Mouse (Mus musculus): Measurements from ENCODE around the gene Iars2. TPM values are rescaled to one million over a fixed set of nuclear protein-coding genes. Genes with fewer than 3 reads are reported as not detected.
A peak's percentile ranks its signal among the peaks of the same experiment; 100 is the strongest.
"Not testable (repeated sequence)": the region's sequence is repeated elsewhere in the genome, so short reads cannot be mapped to it uniquely, and the experiment has no call there.

Iars2 gene
- total RNA-seq, 2 experiments from 2014 or later: 70.8 to 73.1 TPM

- no peak for DNase-seq (ENCODE audit: low spot score)
- intact Hi-C loops (cut with DNase I): no loop called here
These were observed 4.9 kb upstream of the Iars2 start for GRCm38 (mm10) chr1:185334136-185334535.

- intact Hi-C loops (cut with DNase I): no loop called here
- no peak for DNase-seq (ENCODE audit: low spot score)
These were observed 4.5 kb upstream of the Iars2 start for GRCm38 (mm10) chr1:185333651-185334050.

DNA sequence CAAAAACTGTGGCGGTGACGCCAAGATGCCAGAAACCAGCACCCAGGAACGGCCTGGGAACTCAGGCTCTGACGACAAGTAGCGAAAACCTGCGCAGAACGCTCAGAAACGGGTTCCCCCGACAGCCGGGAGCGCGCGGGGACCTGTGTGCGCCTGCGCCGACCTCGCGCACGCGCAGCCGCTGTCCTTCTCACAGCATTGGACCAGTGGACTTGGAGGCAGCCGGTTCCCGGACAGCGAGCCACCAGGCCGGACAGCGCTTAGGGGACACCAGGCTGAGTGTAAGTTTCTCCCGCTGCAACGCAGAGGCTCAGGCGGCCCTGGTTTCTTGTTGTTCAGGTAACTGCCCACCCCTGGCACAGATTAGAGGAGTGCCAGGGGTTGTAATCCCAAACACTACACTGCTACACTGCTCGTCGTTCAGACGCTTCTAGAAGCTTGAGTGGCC, 2.8 kb upstream of the Iars2 start, which contains the start of gene Bpnt1:
Gene Bpnt1 (plus strand): TSS at position 167 of the 448 bp plus-strand sequence.
- DNase-seq (ENCODE audit: low spot score): peak; percentile 86
- intact Hi-C loops (cut with DNase I): loop anchor here (2.0 kb wide), 1 partner anchor 31 kb away; the partner anchor contains the start of gene Eprs

- intact Hi-C loops (cut with DNase I): loop anchor here (2.0 kb wide), 1 partner anchor 31 kb away; the partner anchor contains the start of gene Eprs
These were observed 2.2 kb upstream of the Iars2 start for GRCm38 (mm10) chr1:185331364-185331763.

GRCm38 (mm10) chr1:185329851-185330250, 655 bp upstream of the Iars2 start:
- no peak for DNase-seq (ENCODE audit: low spot score)
- intact Hi-C loops (cut with DNase I): loop anchor here (2.0 kb wide), 1 partner anchor 33 kb away; the partner anchor contains the start of gene Eprs

More at GRCm38 (mm10) chr1:185331364-185331763, 2.2 kb upstream of the Iars2 start:
- DNase-seq (ENCODE audit: low spot score): no peak

GRCm38 (mm10) chr1:185327754-185328345, 1.3 kb downstream of the Iars2 start:
- DNase-seq (ENCODE audit: low spot score); intact Hi-C loops (cut with DNase I): not testable (repeated sequence)

DNA sequence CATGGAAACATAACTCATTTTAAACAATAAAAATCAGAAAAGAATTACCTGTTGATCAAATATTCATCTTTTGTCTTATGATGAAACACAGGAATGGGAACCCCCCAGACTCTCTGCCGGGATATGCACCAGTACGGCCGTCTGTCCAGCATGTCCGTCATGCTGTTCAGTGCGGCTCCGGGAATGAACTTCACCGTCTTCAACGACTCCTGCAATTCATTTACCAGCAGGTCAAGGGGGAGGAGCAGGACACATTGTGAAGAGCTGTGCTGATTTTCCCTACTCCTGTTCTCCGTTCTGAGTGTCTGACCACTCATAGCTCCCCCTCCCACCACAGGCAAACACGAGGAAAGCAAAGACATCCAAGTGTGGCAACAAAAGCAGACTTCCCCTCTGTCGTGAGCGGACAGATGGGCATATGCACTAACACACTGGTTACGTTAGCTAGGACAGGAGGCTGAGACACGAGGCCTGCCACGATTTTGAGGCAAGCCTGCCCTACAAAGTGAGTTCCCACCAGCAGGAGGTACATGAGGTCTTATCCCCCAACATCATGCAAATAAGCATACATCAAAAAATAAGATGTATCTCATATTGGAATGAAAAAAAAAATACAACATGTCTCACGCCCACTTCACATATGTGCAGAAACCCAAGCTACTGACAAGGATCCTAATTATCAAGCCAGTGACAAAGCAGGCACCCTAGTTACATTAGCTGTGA, 13.2 kb downstream of the Iars2 start:
- DNase-seq (ENCODE audit: low spot score): no peak
- intact Hi-C loops (cut with DNase I): no loop called here

DNA sequence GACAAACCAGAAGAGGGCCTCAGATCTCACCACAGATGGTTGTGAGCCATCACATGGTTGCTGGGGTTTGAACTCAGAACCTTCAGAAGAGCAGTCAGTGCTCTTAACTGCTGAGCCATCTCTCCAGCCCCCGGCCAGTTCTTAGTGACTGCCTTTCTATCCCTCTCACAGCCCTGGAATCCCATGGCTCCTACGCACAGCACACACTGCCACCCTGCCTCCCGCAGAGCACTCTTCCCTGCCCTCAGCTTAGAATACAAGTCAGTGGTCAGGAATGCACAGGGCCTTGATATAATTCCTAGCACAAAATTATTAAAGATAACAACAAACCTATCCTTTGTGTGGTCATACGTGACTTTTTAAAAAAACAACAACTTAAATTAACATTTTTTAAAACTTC, 14.7 kb downstream of the Iars2 start:
- DNase-seq (ENCODE audit: low spot score): no peak
- intact Hi-C loops (cut with DNase I): no loop called here

- no peak for DNase-seq (ENCODE audit: low spot score)
These were observed 17.2 kb downstream of the Iars2 start for GRCm38 (mm10) chr1:185311949-185312348.

GRCm38 (mm10) chr1:185308908-185309307, 20.3 kb downstream of the Iars2 start:
- DNase-seq (ENCODE audit: low spot score): no peak
- intact Hi-C loops (cut with DNase I): no loop called here

More at GRCm38 (mm10) chr1:185311949-185312348, 17.2 kb downstream of the Iars2 start:
- intact Hi-C loops (cut with DNase I): no loop called here

- intact Hi-C loops (cut with DNase I): no loop called here
- DNase-seq (ENCODE audit: low spot score): no peak
These were observed 20.9 kb downstream of the Iars2 start for GRCm38 (mm10) chr1:185308334-185308733.

DNA sequence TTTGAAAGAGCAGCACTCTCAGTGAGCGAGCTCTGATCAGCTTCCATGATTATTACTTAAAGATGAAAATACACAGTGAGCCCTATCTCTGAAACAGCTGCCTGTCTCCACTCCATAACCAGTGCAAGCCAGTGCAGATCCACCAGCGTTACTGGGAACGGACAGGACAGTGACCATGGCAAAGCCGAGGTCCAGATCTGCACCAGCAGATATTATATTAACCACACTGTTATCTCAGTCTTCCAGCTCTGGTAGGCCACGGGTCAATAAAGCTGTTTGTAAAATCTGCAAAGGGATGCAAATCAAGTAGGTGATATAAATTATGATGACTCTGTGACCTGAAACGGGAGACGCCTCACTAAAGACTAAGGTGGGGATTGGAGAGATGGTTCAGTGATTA, 21.6 kb downstream of the Iars2 start:
- no peak for DNase-seq (ENCODE audit: low spot score)
- intact Hi-C loops (cut with DNase I): no loop called here

DNA sequence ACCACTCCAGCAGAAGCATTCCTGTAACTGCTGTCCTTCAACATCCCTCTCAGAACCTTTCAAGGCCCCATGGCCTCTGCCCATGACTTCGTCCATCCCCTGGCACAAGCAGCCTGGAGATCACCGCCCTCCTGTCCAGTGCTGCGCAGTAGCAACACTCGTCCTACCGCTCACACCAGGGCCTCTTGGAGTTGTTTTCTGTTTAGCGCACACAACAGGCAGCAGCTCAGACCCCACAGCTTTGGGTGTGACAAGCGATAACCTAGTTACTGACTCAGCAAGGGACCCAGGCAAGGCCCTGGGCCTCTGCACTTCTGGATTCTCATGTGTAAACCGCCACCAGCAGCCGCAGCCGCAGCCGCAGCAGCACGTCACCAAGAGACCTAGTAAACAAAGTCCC, 22.4 kb downstream of the Iars2 start:
- no peak for DNase-seq (ENCODE audit: low spot score)
- intact Hi-C loops (cut with DNase I): no loop called here

GRCm38 (mm10) chr1:185302816-185303215, 26.4 kb downstream of the Iars2 start:
- intact Hi-C loops (cut with DNase I): no loop called here
- DNase-seq (ENCODE audit: low spot score): no peak

- DNase-seq (ENCODE audit: low spot score): no peak
- intact Hi-C loops (cut with DNase I): no loop called here
These were observed 30.7 kb downstream of the Iars2 start for GRCm38 (mm10) chr1:185298496-185298895.

DNA sequence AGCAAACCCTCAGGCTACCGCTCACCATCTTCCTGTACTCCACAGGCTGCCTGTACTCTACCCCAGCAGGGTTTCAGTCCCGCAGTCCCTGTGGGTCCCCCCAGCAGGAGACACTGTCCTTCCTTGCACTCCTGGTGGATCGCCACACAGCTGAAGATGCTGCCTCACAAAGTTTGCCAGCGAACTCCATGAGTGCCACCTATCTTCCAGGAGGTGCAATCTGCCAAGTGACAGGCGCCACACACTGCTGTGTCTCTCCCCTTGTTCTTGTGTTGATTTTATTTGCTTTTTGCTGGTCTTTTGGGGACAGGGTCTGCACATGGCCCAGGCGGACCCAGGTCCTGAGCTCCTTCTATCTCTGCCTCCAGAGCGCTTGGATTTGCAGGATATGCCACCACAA, 32.3 kb downstream of the Iars2 start:
- no peak for DNase-seq (ENCODE audit: low spot score)
- intact Hi-C loops (cut with DNase I): no loop called here

DNA sequence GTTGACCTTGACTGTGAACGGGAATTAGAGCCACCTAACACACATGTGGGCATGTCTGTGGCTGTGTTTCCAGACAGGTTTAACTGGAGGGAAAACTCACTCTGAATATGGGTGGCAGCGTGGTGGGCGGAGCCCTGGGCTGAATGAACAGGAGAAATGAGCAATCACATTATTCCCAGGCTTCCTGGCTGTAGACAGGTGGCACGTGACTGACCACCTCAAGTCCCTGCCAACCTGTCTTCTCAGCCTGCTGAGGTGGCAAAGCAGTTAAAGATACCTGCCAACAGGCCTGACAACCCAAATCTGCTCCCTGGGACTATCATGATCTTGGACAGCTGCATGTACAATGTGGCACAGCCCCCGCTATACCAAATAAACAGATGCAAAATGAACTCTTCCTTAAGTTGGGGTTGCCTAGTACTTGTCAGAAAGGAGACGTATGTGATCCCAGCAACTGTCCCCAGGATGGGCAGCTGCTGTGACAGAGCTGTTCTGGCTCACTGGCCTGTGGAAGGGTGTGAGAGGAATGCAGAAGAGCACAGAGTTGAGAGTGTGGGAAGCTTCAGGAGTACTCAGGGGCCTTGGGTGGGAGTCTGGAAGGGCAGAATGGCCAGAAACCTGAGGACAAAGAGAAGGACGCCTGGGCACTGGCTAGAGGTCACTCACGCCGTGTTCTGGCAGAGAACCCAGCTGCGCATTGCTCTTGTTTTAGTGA, 36.4 kb downstream of the Iars2 start:
- intact Hi-C loops (cut with DNase I): no loop called here
- DNase-seq (ENCODE audit: low spot score): no peak

DNA sequence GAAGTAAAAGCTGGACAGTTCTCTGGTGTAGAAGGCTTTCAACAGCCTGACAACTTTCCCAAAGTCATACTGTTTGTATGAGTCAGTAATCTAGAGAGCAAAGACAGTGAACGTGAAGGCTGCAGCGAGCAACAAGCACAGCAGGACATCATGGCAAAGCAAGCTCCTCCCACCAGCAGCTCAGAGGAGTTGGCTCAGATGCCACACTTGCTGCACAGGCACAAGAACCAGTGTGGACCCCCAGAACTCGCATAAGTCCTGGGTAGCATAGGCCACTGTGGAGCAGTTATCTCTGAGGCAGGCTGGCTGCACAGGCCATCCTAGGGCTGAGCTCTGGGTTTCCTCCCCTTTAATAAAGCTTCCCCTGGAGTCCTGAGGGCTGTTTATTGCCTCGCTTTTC, 37.9 kb downstream of the Iars2 start:
- intact Hi-C loops (cut with DNase I): no loop called here
- no peak for DNase-seq (ENCODE audit: low spot score)

DNA sequence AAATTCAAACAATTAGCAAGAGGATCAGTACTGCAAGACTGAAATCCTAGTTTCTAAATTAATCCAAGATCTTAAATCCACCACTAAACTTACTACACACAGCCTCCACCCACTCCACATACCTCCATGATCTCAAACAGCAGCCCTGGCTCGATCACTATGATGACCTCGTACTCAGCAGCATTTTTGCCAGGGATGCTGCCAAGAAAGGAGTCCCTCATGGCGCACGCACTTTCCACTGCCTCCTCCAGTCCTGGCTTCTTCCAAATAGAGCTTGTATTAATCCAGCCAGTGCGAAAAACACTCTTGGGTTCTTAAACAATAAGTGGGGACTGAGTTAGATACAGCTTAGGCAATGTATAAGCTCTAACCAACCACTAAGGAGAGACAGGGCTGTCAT, 40.0 kb downstream of the Iars2 start:
- DNase-seq (ENCODE audit: low spot score): no peak
- intact Hi-C loops (cut with DNase I): no loop called here

DNA sequence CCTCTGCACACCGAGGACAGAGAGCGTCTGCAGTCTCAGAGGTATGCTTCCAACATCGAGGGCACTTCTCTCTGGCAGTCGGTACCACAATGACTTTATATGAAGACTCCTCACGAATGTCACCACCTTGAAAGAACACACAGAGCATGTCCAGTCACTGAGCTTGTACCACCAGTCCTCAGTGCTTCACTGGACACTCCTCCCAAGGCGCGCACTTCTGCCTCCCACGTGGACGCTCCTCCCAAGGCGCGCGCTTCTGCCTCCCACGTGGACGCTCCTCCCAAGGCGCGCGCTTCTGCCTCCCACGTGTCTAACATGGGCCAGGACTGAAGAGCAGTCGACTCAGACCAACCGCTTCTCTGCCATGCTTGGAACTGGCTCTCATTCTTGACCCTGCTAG, 42.1 kb downstream of the Iars2 start:
- no peak for DNase-seq (ENCODE audit: low spot score)
- intact Hi-C loops (cut with DNase I): no loop called here

DNA sequence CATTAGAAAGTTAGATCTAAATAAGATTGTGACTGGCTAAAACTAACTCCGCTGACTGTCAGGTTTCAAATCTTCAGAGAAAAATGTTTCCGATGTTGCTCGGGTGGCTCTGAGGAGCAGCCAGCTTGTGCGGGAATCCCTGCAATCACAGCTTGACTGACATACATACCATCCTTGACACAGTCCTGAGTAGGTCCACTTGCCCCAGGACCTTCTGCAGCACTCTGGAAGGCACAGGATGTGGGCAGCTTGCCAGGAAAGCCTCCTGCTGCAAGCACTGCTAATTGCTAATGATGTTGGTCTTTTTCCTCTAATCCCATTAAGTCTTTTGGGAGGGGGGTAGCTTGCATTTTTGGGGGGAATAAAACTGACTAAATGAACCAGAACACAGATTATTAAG, 44.0 kb downstream of the Iars2 start:
- no peak for DNase-seq (ENCODE audit: low spot score)
- intact Hi-C loops (cut with DNase I): no loop called here
